8 mouse cellular contexts compared by ENCODE assay signal in the genomic region with DNA sequence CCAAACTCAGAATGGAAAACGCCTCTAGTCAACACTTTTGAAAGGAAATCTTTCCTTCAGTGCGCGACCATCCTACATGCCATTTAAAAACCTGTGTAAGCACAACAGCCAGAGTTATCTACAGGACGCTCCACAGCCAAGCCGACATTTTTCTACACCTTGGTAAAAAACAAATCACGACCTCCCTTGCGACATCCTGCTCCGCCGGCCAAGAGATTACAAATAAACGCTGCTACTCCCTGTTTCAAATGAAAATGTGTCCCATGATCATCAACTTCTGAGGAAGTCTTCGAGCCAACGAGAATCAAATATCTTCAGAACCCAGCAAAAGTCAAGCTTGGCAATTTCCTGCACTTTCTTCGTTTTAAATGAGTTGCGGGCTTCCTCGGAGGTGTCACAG. TPM values are rescaled to one million over a fixed set of nuclear protein-coding genes. Genes with fewer than 3 reads are reported as not detected.
A peak's percentile ranks its signal among the peaks of the same experiment; 100 is the strongest.
DNase-seq lines count a peak whose midpoint lies in the region; ATAC-seq and TF ChIP-seq lines count a peak whose summit lies in the region.

No protein-coding gene starts in this region.

- H3K79me3 ChIP-seq in C2C12 (ENCODE audit: low read depth) = peaks cover 23% of the 10 kb centered on the region

- 3% methylated on average over 15 of the region's 15 CpGs for WGBS in forebrain, embryonic 16.5 days
- WGBS in stomach, postnatal 0 days = 1% methylated on average over 15 of the region's 15 CpGs

- peak overlapping the region; percentile 75 for H3K4me2 ChIP-seq in forebrain, embryonic 16.5 days (ENCODE audit: low read length)
- H3K4me2 ChIP-seq in stomach, postnatal 0 days (replicated peaks; ENCODE audit: low read depth) = peak overlapping the region; percentile 68

- H3K4me3 ChIP-seq in C2C12 (ENCODE audit: insufficient read depth, poor library complexity, severe bottlenecking) = peak overlapping the region; percentile 96
- peak overlapping the region; percentile 82 for H3K4me3 ChIP-seq in forebrain, embryonic 16.5 days (replicated peaks; ENCODE audit: low read length)
- H3K4me3 ChIP-seq in stomach, postnatal 0 days (ENCODE audit: low read depth, low read length) = peak overlapping the region; percentile 88

- no peak for ATAC-seq in forebrain, embryonic 16.5 days
- ATAC-seq in stomach, postnatal 0 days (ENCODE audit: low FRiP score, low TSS enrichment) = no peak

- peak overlapping the region; percentile 94 for H3ac ChIP-seq in C2C12 (ENCODE audit: control insufficient read depth, insufficient read length, low read depth)

- no peak for TF ChIP-seq CTCF in C2C12 (IDR thresholded peaks at IDR 0.05; ENCODE audit: control insufficient read depth, insufficient read depth, insufficient read length)
- no peak for TF ChIP-seq CTCF in stomach, postnatal 0 days (IDR thresholded peaks at IDR 0.05; ENCODE audit: low read depth)

- H3K36me3 ChIP-seq in C2C12 (ENCODE audit: control insufficient read depth, insufficient read depth) = peaks cover 29% of the 10 kb centered on the region
- H3K36me3 ChIP-seq in forebrain, embryonic 16.5 days (ENCODE audit: control insufficient read depth, insufficient read depth) = peaks cover 10% of the 10 kb centered on the region; the same call in 1 of the 2 replicates
- H3K36me3 ChIP-seq in stomach, postnatal 0 days (ENCODE audit: control insufficient read depth, insufficient read depth, low read length) = peaks cover 16% of the 10 kb centered on the region

- H3K4me1 ChIP-seq in forebrain, embryonic 16.5 days (replicated peaks; ENCODE audit: control insufficient read depth, insufficient read depth, low read length) = peaks cover 35% of the 10 kb centered on the region
- peaks cover 7% of the 10 kb centered on the region for H3K4me1 ChIP-seq in stomach, postnatal 0 days (replicated peaks; ENCODE audit: control insufficient read depth, insufficient read depth)

- H3K27me3 ChIP-seq in C2C12 (ENCODE audit: control insufficient read depth, insufficient read depth, insufficient read length) = no peaks in the 10 kb centered on the region
- H3K27me3 ChIP-seq in forebrain, embryonic 16.5 days (replicated peaks; ENCODE audit: control insufficient read depth, insufficient read depth, low read length) = no peaks in the 10 kb centered on the region
- no peaks in the 10 kb centered on the region for H3K27me3 ChIP-seq in stomach, postnatal 0 days (ENCODE audit: control insufficient read depth, insufficient read depth, low read length)

- H3K27ac ChIP-seq in forebrain, embryonic 16.5 days (ENCODE audit: low read length) = peak overlapping the region; percentile 91
- H3K27ac ChIP-seq in stomach, postnatal 0 days (replicated peaks) = peak overlapping the region; percentile 96

- peak overlapping the region; percentile 85 for H3K9ac ChIP-seq in forebrain, embryonic 16.5 days (replicated peaks; ENCODE audit: low read depth, low read length)
- H3K9ac ChIP-seq in stomach, postnatal 0 days (ENCODE audit: low read length) = peak overlapping the region; percentile 93

- peaks cover 60% of the 10 kb centered on the region for H3K79me2 ChIP-seq in C2C12 (ENCODE audit: control insufficient read depth, insufficient read depth)

- no peaks in the 10 kb centered on the region for H3K9me3 ChIP-seq in forebrain, embryonic 16.5 days (ENCODE audit: control insufficient read depth, low read length)
- H3K9me3 ChIP-seq in stomach, postnatal 0 days (ENCODE audit: control insufficient read depth, low read length) = no peaks in the 10 kb centered on the region

- DNase-seq in 3T3-L1 (ENCODE audit: low read depth, low spot score) = peak; percentile 31
- peak; percentile 44 to 50 for DNase-seq in lung, adult 18-20 months
- peak; percentile 40 for DNase-seq in stomach, postnatal 0 days (ENCODE audit: low spot score)
- DNase-seq in urinary bladder, postnatal 25 days (ENCODE audit: low spot score) = no peak
- no peak for DNase-seq in gastrocnemius, postnatal 4 days (ENCODE audit: low spot score in 2 of 2)
- DNase-seq in kidney, adult 8-10 months = no peak

- TF ChIP-seq EP300 in stomach, postnatal 0 days (optimal IDR thresholded peaks at IDR 0.05) = no peak

TF ChIP-seq in C2C12, 6 proteins besides CTCF, POLR2A, EP300 and RAD21:
- TF ChIP-seq MYOD1 (IDR thresholded peaks at IDR 0.05; ENCODE audit: control insufficient read depth, insufficient read length, low read depth) = no peak
- TF ChIP-seq CEBPB (IDR thresholded peaks at IDR 0.05; ENCODE audit: low read depth) = peak; percentile 11

RNA-seq across cellular contexts. Expression of a gene that starts 0.6 kb away (rescaled TPM):
- polyA plus RNA-seq in C2C12 (2012; fragmentation: generic; extraction: Trizol) = 19.5 TPM
- polyA plus RNA-seq in forebrain, embryonic 16.5 days (2015; fragmentation: Nextera tagmentation; extraction: Ambion mirVana) = 21.5 and 23.1 TPM in 2 replicates
- polyA plus RNA-seq in stomach, postnatal 0 days (2015; fragmentation: Nextera tagmentation; extraction: Ambion mirVana) = 10.6 and 11.7 TPM in 2 replicates
- 10 to 100 TPM; 40.9 to 45.4 TPM for total RNA-seq in gastrocnemius, postnatal 4 days (2021)

RNA-seq across cellular contexts. Expression of a gene that starts 35.4 kb away (rescaled TPM):
- 8.3 TPM for polyA plus RNA-seq in C2C12 (2012; fragmentation: generic; extraction: Trizol)
- 19.8 and 23.9 TPM in 2 replicates for polyA plus RNA-seq in forebrain, embryonic 16.5 days (2015; fragmentation: Nextera tagmentation; extraction: Ambion mirVana)
- polyA plus RNA-seq in stomach, postnatal 0 days (2015; fragmentation: Nextera tagmentation; extraction: Ambion mirVana) = 6.3 and 7.7 TPM in 2 replicates
- 10 to 100 TPM; 12.5 to 13.2 TPM for total RNA-seq in gastrocnemius, postnatal 4 days (2021)

RNA-seq across cellular contexts. Expression of a gene that starts 55.2 kb away (rescaled TPM):
- polyA plus RNA-seq in C2C12 (2012; fragmentation: generic; extraction: Trizol) = 93.8 TPM
- 95.3 and 100 TPM in 2 replicates for polyA plus RNA-seq in forebrain, embryonic 16.5 days (2015; fragmentation: Nextera tagmentation; extraction: Ambion mirVana)
- 53.3 and 55.4 TPM in 2 replicates for polyA plus RNA-seq in stomach, postnatal 0 days (2015; fragmentation: Nextera tagmentation; extraction: Ambion mirVana)
- 100 to 1,000 TPM; 123 to 124 TPM for total RNA-seq in gastrocnemius, postnatal 4 days (2021)

RNA-seq across cellular contexts. Expression of a gene that starts 55.3 kb away (rescaled TPM):
- 49.1 TPM for polyA plus RNA-seq in C2C12 (2012; fragmentation: generic; extraction: Trizol)
- polyA plus RNA-seq in forebrain, embryonic 16.5 days (2015; fragmentation: Nextera tagmentation; extraction: Ambion mirVana) = 194 and 208 TPM in 2 replicates
- 52.6 and 58.9 TPM in 2 replicates for polyA plus RNA-seq in stomach, postnatal 0 days (2015; fragmentation: Nextera tagmentation; extraction: Ambion mirVana)
- 10 to 100 TPM; 42.7 to 50.2 TPM for total RNA-seq in gastrocnemius, postnatal 4 days (2021)

Comparison
In these comparisons a context has a peak if more than half of its experiments do, and no peak if none do; other contexts are left out.
1. DNase-seq: peak in 3T3-L1 (single experiment), lung, adult 18-20 months (2 of 2) and stomach, postnatal 0 days (single experiment); none in urinary bladder, postnatal 25 days (single experiment), gastrocnemius, postnatal 4 days (0 of 2) and kidney, adult 8-10 months (0 of 2).
2. Peak in every context shown above with its lines, with median percentiles within 50 percentile points of each other: H3K4me3 ChIP-seq.